Mouse (Mus musculus): ENCODE measurements around the gene Ppp1r12a. TPM values are rescaled to one million over a fixed set of nuclear protein-coding genes. Genes with fewer than 3 reads are reported as not detected.

Gene Ppp1r12a
- polyA plus RNA-seq, 1 experiment from 2014 or later = 117 TPM

- H3K9ac ChIP-seq (ENCODE audit: low read length) = no peak overlapping the region
- DNase-seq (ENCODE audit: low spot score) = no peak
- ATAC-seq (replicated peaks; ENCODE audit: low FRiP score, low TSS enrichment, low read depth) = no peak
These were observed 28.7 kb upstream of the Ppp1r12a start for GRCm38 (mm10) chr10:108133253-108133652.

GRCm38 (mm10) chr10:108133745-108134144, 28.2 kb upstream of the Ppp1r12a start:
- Histone ChIP-seq H3K27ac (ENCODE audit: low read depth) (no peak overlapping the region), H3K9ac (ENCODE audit: low read length) (no peak overlapping the region), H3K4me1 (replicated peaks; ENCODE audit: control insufficient read depth, insufficient read depth, low read length) (peaks cover 3% of the 10 kb centered on the region; the same call in 1 of the 2 replicates), H3K9me3 (ENCODE audit: control insufficient read depth, low read length) (no peaks in the 10 kb centered on the region), H3K4me3 (ENCODE audit: low read depth, low read length) (no peak overlapping the region), H3K27me3 (replicated peaks; ENCODE audit: control insufficient read depth, insufficient read depth, low read length) (no peaks in the 10 kb centered on the region), H3K4me2 (ENCODE audit: low read length) (no peak overlapping the region), H3K36me3 (ENCODE audit: control insufficient read depth, insufficient read depth, low read length) (no peaks in the 10 kb centered on the region)
- DNase-seq (ENCODE audit: low spot score) (no peak), ATAC-seq (replicated peaks; ENCODE audit: low FRiP score, low TSS enrichment, low read depth) (no peak)
- 66% methylated on average over 5 of the region's 5 CpGs for WGBS

More at GRCm38 (mm10) chr10:108133253-108133652, 28.7 kb upstream of the Ppp1r12a start:
- Histone ChIP-seq H3K27me3 (replicated peaks; ENCODE audit: control insufficient read depth, insufficient read depth, low read length) (no peaks in the 10 kb centered on the region), H3K4me2 (ENCODE audit: low read length) (no peak overlapping the region), H3K4me1 (replicated peaks; ENCODE audit: control insufficient read depth, insufficient read depth, low read length) (peaks cover 3% of the 10 kb centered on the region; the same call in 1 of the 2 replicates), H3K4me3 (ENCODE audit: low read depth, low read length) (no peak overlapping the region), H3K36me3 (ENCODE audit: control insufficient read depth, insufficient read depth, low read length) (no peaks in the 10 kb centered on the region), H3K9me3 (ENCODE audit: control insufficient read depth, low read length) (no peaks in the 10 kb centered on the region), H3K27ac (ENCODE audit: low read depth) (no peak overlapping the region)
- WGBS = 86% methylated on average over 6 of the region's 6 CpGs

GRCm38 (mm10) chr10:108138347-108138746, 23.6 kb upstream of the Ppp1r12a start:
- ATAC-seq (replicated peaks; ENCODE audit: low FRiP score, low TSS enrichment, low read depth) (no peak), DNase-seq (ENCODE audit: low spot score) (no peak)
- Histone ChIP-seq H3K27ac (ENCODE audit: low read depth) (no peak overlapping the region), H3K27me3 (replicated peaks; ENCODE audit: control insufficient read depth, insufficient read depth, low read length) (no peaks in the 10 kb centered on the region), H3K4me3 (ENCODE audit: low read depth, low read length) (no peak overlapping the region), H3K36me3 (ENCODE audit: control insufficient read depth, insufficient read depth, low read length) (no peaks in the 10 kb centered on the region), H3K4me2 (ENCODE audit: low read length) (no peak overlapping the region), H3K9ac (ENCODE audit: low read length) (no peak overlapping the region), H3K9me3 (ENCODE audit: control insufficient read depth, low read length) (no peaks in the 10 kb centered on the region), H3K4me1 (replicated peaks; ENCODE audit: control insufficient read depth, insufficient read depth, low read length) (peaks cover 3% of the 10 kb centered on the region; the same call in 1 of the 2 replicates)
- WGBS = 86% methylated on average over 5 of the region's 5 CpGs

- Histone ChIP-seq H3K4me3 (ENCODE audit: low read depth, low read length) (no peak overlapping the region), H3K4me2 (ENCODE audit: low read length) (no peak overlapping the region), H3K27ac (ENCODE audit: low read depth) (no peak overlapping the region), H3K27me3 (replicated peaks; ENCODE audit: control insufficient read depth, insufficient read depth, low read length) (no peaks in the 10 kb centered on the region), H3K36me3 (ENCODE audit: control insufficient read depth, insufficient read depth, low read length) (no peaks in the 10 kb centered on the region), H3K4me1 (replicated peaks; ENCODE audit: control insufficient read depth, insufficient read depth, low read length) (no peaks in the 10 kb centered on the region), H3K9ac (ENCODE audit: low read length) (no peak overlapping the region), H3K9me3 (ENCODE audit: control insufficient read depth, low read length) (no peaks in the 10 kb centered on the region)
- ATAC-seq (replicated peaks; ENCODE audit: low FRiP score, low TSS enrichment, low read depth) = no peak
- no peak for DNase-seq (ENCODE audit: low spot score)
- WGBS = 80% methylated on average over 3 of the region's 3 CpGs
These were observed 22.2 kb upstream of the Ppp1r12a start for GRCm38 (mm10) chr10:108139788-108140187.

GRCm38 (mm10) chr10:108140742-108141141, 21.3 kb upstream of the Ppp1r12a start:
- Histone ChIP-seq H3K27ac (ENCODE audit: low read depth) (no peak overlapping the region), H3K27me3 (replicated peaks; ENCODE audit: control insufficient read depth, insufficient read depth, low read length) (no peaks in the 10 kb centered on the region), H3K36me3 (ENCODE audit: control insufficient read depth, insufficient read depth, low read length) (no peaks in the 10 kb centered on the region), H3K4me1 (replicated peaks; ENCODE audit: control insufficient read depth, insufficient read depth, low read length) (no peaks in the 10 kb centered on the region), H3K4me2 (ENCODE audit: low read length) (no peak overlapping the region), H3K4me3 (ENCODE audit: low read depth, low read length) (no peak overlapping the region), H3K9me3 (ENCODE audit: control insufficient read depth, low read length) (no peaks in the 10 kb centered on the region), H3K9ac (ENCODE audit: low read length) (no peak overlapping the region)
- no peak for ATAC-seq (replicated peaks; ENCODE audit: low FRiP score, low TSS enrichment, low read depth)
- WGBS = 88% methylated on average over 3 of the region's 3 CpGs
- DNase-seq (ENCODE audit: low spot score) = no peak

DNA sequence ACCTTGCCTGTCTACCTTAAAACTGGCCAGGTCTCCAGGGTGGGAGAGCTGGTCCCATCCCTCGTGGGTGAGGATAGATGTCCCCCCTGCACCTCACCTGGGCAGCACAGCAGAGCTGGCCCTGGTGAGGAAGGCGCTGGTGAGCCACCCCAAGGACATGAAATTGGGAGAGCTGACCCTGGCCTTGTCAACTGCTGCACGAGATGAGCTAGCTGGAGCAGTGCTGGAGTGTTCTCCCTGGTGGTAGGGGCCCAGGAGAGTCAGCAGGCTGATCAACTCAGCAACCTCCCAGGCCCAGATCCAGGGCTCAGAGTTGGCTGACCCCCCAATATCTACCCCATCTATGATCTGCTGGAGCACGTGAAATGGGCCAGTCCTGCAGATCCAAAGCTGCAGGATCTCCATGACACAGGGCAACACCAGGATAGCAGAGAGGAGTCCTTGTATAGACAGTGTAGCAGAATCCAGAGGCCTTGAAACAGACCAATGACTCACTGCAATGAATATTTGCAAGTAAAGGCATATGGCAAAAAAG, 17.9 kb upstream of the Ppp1r12a start:
- Histone ChIP-seq H3K36me3 (ENCODE audit: control insufficient read depth, insufficient read depth, low read length) (no peaks in the 10 kb centered on the region), H3K4me3 (ENCODE audit: low read depth, low read length) (no peak overlapping the region), H3K4me2 (ENCODE audit: low read length) (no peak overlapping the region), H3K27ac (ENCODE audit: low read depth) (no peak overlapping the region), H3K9me3 (ENCODE audit: control insufficient read depth, low read length) (no peaks in the 10 kb centered on the region), H3K27me3 (replicated peaks; ENCODE audit: control insufficient read depth, insufficient read depth, low read length) (no peaks in the 10 kb centered on the region), H3K9ac (ENCODE audit: low read length) (no peak overlapping the region), H3K4me1 (replicated peaks; ENCODE audit: control insufficient read depth, insufficient read depth, low read length) (no peaks in the 10 kb centered on the region)
- WGBS = 86% methylated on average over 4 of the region's 4 CpGs
- ATAC-seq (replicated peaks; ENCODE audit: low FRiP score, low TSS enrichment, low read depth) = no peak
- no peak for DNase-seq (ENCODE audit: low spot score)

DNA sequence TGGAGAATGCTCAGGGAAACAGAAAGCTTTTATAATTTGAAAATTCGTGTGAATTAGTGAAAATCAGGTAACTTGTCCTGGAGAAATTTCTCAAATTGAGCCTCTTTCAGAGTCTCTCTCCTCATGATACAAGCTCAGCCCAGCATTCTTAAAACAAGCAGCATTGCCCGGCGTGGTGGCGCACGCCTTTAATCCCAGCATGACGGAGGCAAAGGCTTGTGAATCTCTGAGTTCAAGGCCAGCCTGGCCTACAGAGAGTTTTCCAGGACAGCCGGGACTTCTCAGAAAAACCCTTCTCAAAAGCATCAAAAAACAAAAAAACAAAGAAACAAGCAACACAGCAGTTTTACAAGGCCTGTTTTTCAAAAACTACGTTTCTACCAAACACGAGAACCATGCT, 16.3 kb upstream of the Ppp1r12a start:
- no peak overlapping the region for H3K4me2 ChIP-seq (ENCODE audit: low read length)
- no peaks in the 10 kb centered on the region for H3K9me3 ChIP-seq (ENCODE audit: control insufficient read depth, low read length)
- DNase-seq (ENCODE audit: low spot score) (no peak), ATAC-seq (replicated peaks; ENCODE audit: low FRiP score, low TSS enrichment, low read depth) (no peak)
- H3K27ac ChIP-seq (ENCODE audit: low read depth) = no peak overlapping the region
- no peaks in the 10 kb centered on the region for H3K36me3 ChIP-seq (ENCODE audit: control insufficient read depth, insufficient read depth, low read length)
- H3K9ac ChIP-seq (ENCODE audit: low read length) = no peak overlapping the region
- no peak overlapping the region for H3K4me3 ChIP-seq (ENCODE audit: low read depth, low read length)
- H3K27me3 ChIP-seq (replicated peaks; ENCODE audit: control insufficient read depth, insufficient read depth, low read length) = no peaks in the 10 kb centered on the region
- 83% methylated on average over 9 of the region's 9 CpGs for WGBS
- H3K4me1 ChIP-seq (replicated peaks; ENCODE audit: control insufficient read depth, insufficient read depth, low read length) = no peaks in the 10 kb centered on the region

DNA sequence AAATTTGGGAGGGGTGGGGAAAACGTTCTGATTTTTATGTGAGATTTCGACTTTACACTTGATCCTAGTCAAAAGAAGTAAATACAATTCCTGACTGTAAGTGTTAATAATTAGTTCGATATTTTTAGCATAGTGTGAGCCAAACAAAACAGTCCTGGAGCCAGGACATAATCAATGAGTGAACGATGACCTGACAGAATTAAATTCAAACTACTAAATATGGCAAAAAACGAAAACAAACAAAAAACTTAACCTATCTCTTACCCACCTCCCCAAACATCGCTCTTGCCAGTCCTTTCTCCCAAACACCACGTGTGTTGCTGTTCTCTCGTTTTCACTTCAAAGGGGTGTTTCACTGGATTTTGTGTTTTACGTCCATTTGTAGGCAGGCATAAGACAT, 15.0 kb upstream of the Ppp1r12a start:
- no peaks in the 10 kb centered on the region for H3K27me3 ChIP-seq (replicated peaks; ENCODE audit: control insufficient read depth, insufficient read depth, low read length)
- H3K9ac ChIP-seq (ENCODE audit: low read length) = no peak overlapping the region
- ATAC-seq (replicated peaks; ENCODE audit: low FRiP score, low TSS enrichment, low read depth) = no peak
- H3K27ac ChIP-seq (ENCODE audit: low read depth) = no peak overlapping the region
- no peak for DNase-seq (ENCODE audit: low spot score)
- H3K4me2 ChIP-seq (ENCODE audit: low read length) = no peak overlapping the region
- no peaks in the 10 kb centered on the region for H3K4me1 ChIP-seq (replicated peaks; ENCODE audit: control insufficient read depth, insufficient read depth, low read length)
- H3K9me3 ChIP-seq (ENCODE audit: control insufficient read depth, low read length) = no peaks in the 10 kb centered on the region
- H3K4me3 ChIP-seq (ENCODE audit: low read depth, low read length) = no peak overlapping the region
- 64% methylated on average over 9 of the region's 9 CpGs for WGBS
- H3K36me3 ChIP-seq (ENCODE audit: control insufficient read depth, insufficient read depth, low read length) = no peaks in the 10 kb centered on the region

DNA sequence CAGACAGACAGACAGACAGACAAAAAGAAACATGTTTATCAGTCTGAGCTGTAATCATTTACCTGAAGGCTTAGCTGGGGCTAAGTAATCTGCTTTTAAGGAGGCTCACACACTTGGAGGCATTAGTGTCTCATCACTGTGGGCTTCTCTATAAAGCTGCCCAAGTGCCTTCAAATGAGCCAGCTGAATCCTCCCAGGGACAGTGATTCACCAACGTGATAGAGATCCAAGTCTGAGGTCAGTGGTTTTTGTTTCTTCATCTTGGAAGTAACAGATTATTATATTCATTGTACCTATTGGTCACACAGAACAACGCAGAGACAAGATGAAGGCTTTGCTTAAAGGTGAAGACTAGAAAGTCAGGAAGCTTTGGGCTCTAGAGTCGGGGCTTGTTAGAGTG, 8.7 kb upstream of the Ppp1r12a start:
- H3K4me1 ChIP-seq (replicated peaks; ENCODE audit: control insufficient read depth, insufficient read depth, low read length) = 0 out of 2 replicates have a peak, but pooled peaks cover 3% of the 10 kb centered on the region
- H3K27ac ChIP-seq (ENCODE audit: low read depth) = no peak overlapping the region
- no peak overlapping the region for H3K9ac ChIP-seq (ENCODE audit: low read length)
- no peak for DNase-seq (ENCODE audit: low spot score)
- WGBS = 77% methylated on average over 3 of the region's 3 CpGs
- H3K9me3 ChIP-seq (ENCODE audit: control insufficient read depth, low read length) = no peaks in the 10 kb centered on the region
- H3K4me2 ChIP-seq (ENCODE audit: low read length) = no peak overlapping the region
- H3K4me3 ChIP-seq (ENCODE audit: low read depth, low read length) = no peak overlapping the region
- H3K27me3 ChIP-seq (replicated peaks; ENCODE audit: control insufficient read depth, insufficient read depth, low read length) = no peaks in the 10 kb centered on the region
- H3K36me3 ChIP-seq (ENCODE audit: control insufficient read depth, insufficient read depth, low read length) = no peaks in the 10 kb centered on the region
- no peak for ATAC-seq (replicated peaks; ENCODE audit: low FRiP score, low TSS enrichment, low read depth)

All from intestine, embryonic 14.5 days (tissue).